Mouse (Mus musculus) embryonic stem cell, embryonic (primary cell): ENCODE measurements around the gene Cfap157.

Experiments
- CTCF ChIA-PET, 4 experiments: fragments of 300-600 bp in 2 of 4; fragments of 350-600 bp in 2 of 4; sonication (Branson Sonifier 250); formaldehyde crosslinking; loops; one replicate each; lab custom pipeline; 2022; ENCODE audit warnings: inconsistent platforms in 2 of 4; lab: Charles Lee
- POLR2A ChIA-PET, 4 experiments: fragments of 300-600 bp in 2 of 4; fragments of 350-600 bp in 2 of 4; sonication (Branson Sonifier 250); formaldehyde crosslinking; loops; one replicate each; lab custom pipeline; 2022; ENCODE audit warnings: antibody characterized with exemption in 4 of 4, inconsistent platforms in 1 of 4; lab: Charles Lee

Gene Cfap157

DNA sequence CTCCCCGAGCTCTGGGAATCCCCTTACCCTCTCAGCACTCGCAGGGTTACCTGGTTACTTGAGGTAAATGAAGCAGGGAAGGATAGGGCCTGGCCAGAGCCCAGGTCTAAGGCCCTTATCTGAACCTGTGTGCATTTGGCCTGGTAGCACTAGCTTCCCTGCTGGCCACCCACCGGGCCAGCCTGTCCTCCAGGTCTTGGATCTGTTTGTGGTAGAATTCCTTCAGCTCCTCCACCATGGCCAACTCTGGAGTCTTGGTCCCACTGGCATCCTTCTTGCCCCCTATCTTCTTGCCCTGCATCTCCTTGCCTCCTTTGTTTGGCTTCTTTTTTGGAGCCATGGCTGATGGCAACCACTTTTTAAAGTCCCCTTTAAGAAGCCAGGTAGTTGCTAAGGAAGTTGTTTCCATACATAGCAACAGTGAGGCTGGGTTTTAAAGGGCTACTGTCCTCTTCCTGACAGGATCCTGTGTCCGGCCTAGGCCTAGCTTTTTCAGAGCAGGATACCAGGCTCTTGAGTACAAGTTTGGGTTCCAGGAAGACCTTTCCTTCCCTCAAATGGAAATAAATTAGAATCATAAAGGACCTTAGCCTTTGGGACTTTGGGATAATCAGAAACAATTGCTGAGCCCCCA is at the start of gene Cfap157:
TSS of gene Cfap157 (minus strand) at position 381 of the 634 bp plus-strand sequence.
- CTCF ChIA-PET: interaction anchor here (0.6 to 2.8 kb wide), 10 partner anchors 13 to 209 kb away, joined by 3 to 9 read pairs (median 3); partner anchors contain the start of gene Pip5kl1 (in 1 of the 4)
- POLR2A ChIA-PET: interaction anchor here in 2 of 4 experiments (0.5 to 2.6 kb wide), 9 partner anchors 10 to 1978 kb away, joined by 3 to 9 read pairs (median 4); partner anchors contain the start of genes Lrsam1 (in 1 of the 2) and Rpl12 (in 1 of the 2)

DNA sequence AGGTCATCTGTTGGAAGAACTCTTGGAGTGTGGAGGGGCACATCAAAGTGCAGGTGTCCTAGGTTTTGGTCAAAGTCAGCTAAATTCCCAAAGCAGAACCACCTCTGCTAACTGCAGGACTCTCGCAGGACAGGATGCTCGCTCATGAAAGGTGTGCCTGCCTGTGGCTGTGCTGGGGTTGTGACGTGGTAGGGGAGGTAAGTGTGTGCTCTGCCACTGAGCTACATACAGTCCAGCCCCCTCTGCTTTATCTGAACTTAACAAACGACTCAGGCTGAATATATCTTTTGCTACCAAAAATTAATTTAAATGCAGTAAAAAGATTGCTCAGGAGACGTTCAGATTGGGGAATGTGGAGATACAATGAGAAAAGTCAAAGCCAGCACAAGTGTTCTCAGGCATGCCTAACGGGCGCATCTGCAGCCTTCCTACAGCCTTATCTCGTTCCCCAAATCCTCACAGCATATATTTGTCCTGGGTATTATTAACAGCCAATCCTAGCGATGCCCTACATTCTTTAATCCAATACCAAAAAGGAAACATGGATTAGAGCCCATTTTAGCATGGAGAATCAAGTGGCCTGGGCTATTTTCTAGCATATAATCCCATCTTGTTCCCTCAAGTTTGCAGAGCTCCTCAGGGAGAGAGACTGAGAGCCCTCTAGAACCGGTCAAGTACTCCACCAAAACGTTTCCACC is 44.9 kb upstream of the Cfap157 start:
- ChIA-PET CTCF (interaction anchor here (0.7 to 1.2 kb wide), 4 partner anchors 9 to 1423 kb away, joined by 3 to 4 read pairs (median 3); no protein-coding TSS in a partner anchor), POLR2A (interaction anchor here in 2 of 4 experiments (1.2 kb wide), 2 partner anchors 14 to 29 kb away, joined by 3 read pairs; no protein-coding TSS in a partner anchor)

DNA sequence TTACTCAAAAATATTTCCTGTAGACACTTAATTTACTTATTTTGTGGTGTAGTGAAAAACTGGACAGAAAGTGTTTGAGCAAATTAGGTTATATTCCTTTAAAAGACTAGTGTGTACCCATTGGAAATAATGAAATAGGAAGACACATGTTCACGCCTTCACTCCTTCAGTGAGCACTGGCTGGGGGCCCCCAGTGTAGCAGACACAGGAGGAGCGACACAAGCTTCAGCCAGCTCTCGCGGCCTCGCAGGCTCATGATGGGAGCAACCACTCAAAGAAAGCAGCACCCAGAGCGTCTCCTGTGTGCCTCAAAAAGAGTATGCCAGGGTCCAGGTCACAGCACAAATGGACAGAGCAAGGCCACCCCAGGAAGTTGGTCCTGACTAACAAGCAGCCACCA is 41.6 kb upstream of the Cfap157 start:
- POLR2A ChIA-PET: interaction anchor here in 1 of 4 experiments (0.6 to 1.5 kb wide), 6 partner anchors 10 to 102 kb away, joined by 3 to 5 read pairs (median 3); no protein-coding TSS in a partner anchor
- CTCF ChIA-PET: interaction anchor here in 3 of 4 experiments (0.6 to 2.1 kb wide), 5 partner anchors 12 to 102 kb away, joined by 3 to 8 read pairs (median 4); no protein-coding TSS in a partner anchor

DNA sequence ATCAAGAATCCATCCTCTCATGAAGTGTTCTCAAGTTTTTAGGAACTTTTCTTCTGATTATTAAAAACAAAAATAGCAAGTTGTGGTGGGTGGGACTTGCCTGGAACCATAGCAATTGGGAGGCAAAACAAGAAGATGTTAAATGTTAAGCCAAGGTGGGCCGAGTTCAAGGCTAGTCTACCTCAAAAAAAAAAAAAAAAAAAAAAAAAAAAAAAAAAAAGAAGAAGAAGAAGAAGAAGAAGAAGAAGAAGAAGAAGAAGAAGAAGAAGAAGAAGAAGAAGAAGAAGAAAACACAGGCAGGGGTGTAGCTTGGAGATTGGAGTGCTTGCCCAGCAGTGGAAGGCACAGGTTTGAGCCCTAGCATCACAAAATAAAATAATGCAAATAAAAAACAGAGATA is 40.5 kb upstream of the Cfap157 start:
- ChIA-PET POLR2A (interaction anchor here in 1 of 4 experiments (0.5 kb wide), 1 partner anchor 12 kb away, joined by 3 read pairs; no protein-coding TSS in a partner anchor), CTCF (interaction anchor here in 2 of 4 experiments (0.7 to 2.1 kb wide), 4 partner anchors 27 to 200 kb away, joined by 3 to 8 read pairs (median 4); no protein-coding TSS in a partner anchor)

DNA sequence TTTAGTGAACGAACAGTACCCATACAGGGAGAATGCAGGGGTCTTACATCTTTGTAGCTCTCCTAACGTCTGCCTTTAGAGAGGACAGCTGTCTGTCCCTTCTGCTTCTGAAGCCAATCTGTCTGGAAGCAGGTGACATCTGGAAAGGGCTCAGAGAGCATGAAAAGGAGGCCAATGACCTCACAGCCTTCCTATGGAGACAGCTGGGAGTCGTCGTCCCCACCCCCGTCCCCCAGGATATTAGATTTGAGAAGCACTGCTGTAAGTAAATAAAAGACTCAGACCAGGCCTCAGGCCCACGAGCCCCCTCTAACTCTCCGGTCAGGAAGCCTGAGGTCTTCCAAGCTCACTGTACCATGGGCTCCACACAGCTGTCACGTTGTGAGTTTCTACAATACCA is 40.0 kb upstream of the Cfap157 start:
- CTCF ChIA-PET: interaction anchor here in 1 of 4 experiments (0.8 to 1.8 kb wide), 3 partner anchors 18 to 30 kb away, joined by 3 to 5 read pairs (median 3); no protein-coding TSS in a partner anchor
- POLR2A ChIA-PET: interaction anchor here in 1 of 4 experiments (0.5 kb wide), 1 partner anchor 13 kb away, joined by 3 read pairs; no protein-coding TSS in a partner anchor

DNA sequence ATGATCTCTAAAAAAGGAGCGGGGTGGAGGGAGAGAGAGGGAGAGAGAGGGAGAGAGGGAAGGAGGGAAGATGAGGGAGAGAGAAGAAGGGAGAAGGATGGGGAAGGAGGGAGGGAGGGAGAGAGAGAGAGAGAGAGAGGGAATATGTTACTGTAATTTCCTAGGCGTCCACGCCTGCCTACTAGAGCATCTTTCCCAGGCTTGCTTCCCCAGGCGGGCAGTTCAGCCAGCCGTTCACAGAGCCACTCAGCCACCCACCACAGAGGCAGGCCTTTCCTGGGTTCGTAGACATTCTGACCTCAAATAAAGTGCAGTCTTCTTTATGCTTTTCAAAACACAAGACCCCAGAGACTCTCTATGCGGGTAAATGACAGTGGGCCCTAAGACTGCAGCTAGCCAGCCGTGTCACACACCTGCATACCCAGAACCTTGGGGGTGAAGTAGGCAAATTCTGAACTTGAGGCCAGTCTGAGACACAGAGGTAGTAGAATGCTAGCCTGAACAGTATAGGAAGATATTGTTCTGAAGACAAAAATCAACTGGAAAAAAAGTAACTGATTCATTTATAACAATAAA is 39.4 kb upstream of the Cfap157 start:
- ChIA-PET CTCF (interaction anchor here in 1 of 4 experiments (0.7 to 2.1 kb wide), 6 partner anchors 18 to 104 kb away, joined by 3 to 10 read pairs (median 4); no protein-coding TSS in a partner anchor), POLR2A (interaction anchor here in 1 of 4 experiments (1.2 kb wide), 1 partner anchor 15 kb away, joined by 3 read pairs; no protein-coding TSS in a partner anchor)

DNA sequence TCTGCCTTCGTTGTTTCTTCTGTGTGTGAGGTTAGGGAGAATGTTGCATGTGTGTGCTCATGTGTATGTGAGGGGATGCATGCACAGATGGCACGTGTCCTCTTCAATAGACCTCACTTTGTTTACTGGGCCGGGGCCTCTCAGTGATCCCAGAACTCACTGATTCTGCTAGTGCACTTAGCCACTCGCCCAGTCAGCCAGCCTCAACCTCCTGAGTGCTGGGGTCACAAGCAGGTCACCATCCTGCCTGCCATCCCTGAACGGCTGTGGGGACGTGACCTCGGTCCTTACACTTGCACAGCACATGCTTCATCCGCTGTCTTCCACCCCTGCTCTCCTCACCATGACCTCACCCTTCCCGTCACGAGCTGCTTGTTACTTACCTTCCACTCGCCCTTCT is 38.9 kb upstream of the Cfap157 start:
- POLR2A ChIA-PET: interaction anchor here in 2 of 4 experiments (0.9 to 1.2 kb wide), 2 partner anchors 15 to 30 kb away, joined by 3 read pairs; no protein-coding TSS in a partner anchor
- CTCF ChIA-PET: interaction anchor here in 3 of 4 experiments (0.7 to 2.6 kb wide), 11 partner anchors 19 to 309 kb away, joined by 3 to 12 read pairs (median 4); partner anchors contain the start of gene Garnl3 (in 1 of the 3)

DNA sequence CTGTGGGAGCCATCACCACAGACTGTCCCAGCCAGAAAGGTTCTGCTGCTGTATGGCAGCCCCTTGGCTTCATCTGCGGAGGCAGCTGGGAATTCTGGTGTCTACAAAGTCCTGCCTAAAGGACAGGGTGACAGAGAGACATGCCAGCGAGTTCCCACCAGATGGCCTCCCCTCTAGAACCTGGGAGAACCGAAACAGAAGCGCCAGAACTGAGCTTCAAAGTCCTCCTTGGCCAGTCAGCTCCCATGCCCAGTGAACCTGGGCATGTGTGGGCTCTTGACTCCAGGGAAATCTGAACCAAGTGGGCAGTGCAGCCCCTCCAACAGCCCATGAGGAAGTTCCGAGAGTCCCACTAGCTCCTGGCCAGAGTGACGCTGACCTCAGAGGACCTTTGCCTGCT is 38.4 kb upstream of the Cfap157 start:
- ChIA-PET POLR2A (interaction anchor here in 2 of 4 experiments (0.9 to 1.2 kb wide), 2 partner anchors 16 to 30 kb away, joined by 3 read pairs; no protein-coding TSS in a partner anchor), CTCF (interaction anchor here (0.7 to 2.6 kb wide), 14 partner anchors 20 to 309 kb away, joined by 3 to 12 read pairs (median 4); partner anchors contain the start of gene Garnl3 (in 1 of the 4))

DNA sequence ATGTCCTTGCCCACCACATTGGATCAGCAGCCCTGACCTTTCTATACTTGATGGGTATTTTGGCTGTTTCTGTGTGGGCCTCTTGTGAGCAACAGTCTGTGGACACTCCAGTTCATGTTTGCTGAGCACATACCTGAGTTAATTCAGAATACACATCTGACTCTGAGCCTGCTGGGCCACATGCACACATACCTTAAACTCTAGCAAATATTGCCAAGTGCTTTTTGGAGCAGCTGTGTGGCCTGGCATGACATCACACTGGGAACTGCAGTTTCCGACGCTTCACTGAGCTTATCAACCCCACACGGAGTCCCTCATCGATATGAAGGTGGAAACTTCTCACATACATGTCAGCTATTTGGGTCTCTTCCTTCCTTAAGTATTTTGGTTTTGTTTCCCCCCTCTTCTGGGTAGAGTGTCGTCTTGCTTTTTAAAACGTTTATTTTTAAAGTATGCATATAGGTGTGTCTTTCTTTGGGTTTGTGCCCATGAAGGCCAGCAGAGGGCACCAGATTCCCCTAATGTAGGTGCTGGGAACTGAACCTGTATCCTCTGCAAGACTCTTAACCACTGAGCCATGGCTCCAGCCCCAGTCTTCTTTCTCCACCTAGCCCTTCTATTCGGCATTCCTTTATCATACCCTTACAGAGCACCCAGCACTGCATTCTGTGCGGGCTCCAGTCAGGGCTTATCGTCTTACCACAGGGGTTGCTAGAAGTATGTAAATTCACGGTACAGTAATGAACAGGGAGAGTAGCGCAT is 37.0 kb upstream of the Cfap157 start:
- CTCF ChIA-PET: interaction anchor here (0.6 to 2.6 kb wide), 21 partner anchors 21 to 509 kb away, joined by 3 to 12 read pairs (median 4); partner anchors contain the start of gene Cfap157 (in 1 of the 4)

DNA sequence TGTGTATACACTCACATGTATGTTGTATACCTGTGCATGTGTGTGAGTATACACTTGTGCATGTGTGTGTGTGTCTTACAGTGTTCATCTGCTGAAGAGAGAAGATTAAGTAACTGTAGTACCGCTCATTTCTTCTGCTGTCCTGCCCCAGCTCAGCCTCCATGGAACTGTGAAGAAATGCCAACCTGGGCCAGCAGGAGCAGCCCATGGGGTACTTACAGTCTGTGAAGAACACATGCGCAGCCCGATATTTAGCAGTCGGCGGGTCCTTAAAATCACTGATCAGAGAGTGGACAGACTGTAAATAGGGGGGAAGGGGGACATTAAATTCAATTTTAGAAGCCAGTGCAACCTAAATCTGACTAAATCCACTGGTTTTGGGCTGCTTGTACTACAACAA is 34.0 kb upstream of the Cfap157 start:
- ChIA-PET CTCF (interaction anchor here (0.5 to 2.8 kb wide), 8 partner anchors 24 to 94 kb away, joined by 3 to 10 read pairs (median 4); no protein-coding TSS in a partner anchor), POLR2A (interaction anchor here in 2 of 4 experiments (1.1 to 2.0 kb wide), 5 partner anchors 19 to 60 kb away, joined by 3 to 5 read pairs (median 3); no protein-coding TSS in a partner anchor)

More for the DNA sequence above, 37.0 kb upstream of the Cfap157 start:
- POLR2A ChIA-PET: interaction anchor here in 1 of 4 experiments (0.8 to 1.7 kb wide), 2 partner anchors 19 to 140 kb away, joined by 3 to 4 read pairs; partner anchors contain the start of genes Lrsam1 and Rpl12

DNA sequence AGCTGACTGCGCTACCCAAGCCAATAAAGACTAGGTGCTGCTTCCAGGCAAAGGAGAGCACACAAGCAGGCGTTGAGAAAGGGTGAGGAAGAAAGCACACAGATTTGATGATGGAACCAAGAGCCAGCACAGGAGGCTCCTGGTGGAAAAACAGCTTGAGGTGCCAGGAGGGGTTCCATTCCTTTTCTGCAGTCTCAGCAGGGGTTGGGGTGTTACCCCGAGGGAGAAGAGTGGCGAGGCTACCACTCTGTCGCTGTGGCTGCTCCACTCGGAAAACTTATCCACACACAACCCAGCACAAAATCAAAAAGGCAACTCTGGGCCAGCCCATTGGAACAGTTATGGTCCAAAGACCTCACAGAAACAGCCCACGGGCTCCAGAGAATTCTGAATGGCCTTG is 33.4 kb upstream of the Cfap157 start:
- POLR2A ChIA-PET: interaction anchor here in 3 of 4 experiments (0.7 to 1.4 kb wide), 6 partner anchors 18 to 181 kb away, joined by 3 read pairs; partner anchors contain the start of genes Lrsam1 (in 1 of the 3) and Rpl12 (in 1 of the 3)

DNA sequence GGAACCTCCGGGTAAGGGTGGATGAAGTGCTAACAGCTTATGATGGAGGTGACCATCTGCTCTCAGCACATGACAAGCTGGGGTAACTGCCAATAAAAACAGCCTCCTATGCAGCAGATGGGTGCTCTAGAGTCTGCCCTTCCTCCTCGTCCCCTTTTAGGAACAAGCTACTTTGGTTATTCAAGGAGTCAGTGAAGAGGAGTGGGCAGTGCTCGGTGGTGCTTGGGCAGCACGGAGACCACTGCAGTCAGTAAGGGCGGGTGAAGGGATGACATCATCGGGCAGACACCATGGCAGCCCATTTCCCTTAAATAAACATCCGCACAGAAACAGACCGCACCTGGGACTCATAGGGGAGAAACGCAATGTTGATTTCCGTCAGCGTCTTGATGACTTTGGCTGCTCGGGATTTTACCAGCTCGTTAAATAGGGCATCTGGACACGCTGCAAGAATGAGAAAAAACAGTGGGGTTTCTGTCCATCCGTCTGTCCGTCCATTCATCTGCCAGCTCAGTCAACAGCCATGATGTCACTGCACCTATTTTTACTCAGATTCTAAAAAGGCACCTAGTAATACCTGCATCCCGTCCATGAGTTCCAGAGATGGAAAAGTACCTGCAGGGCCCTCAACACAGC is 32.8 kb upstream of the Cfap157 start:
- CTCF ChIA-PET: interaction anchor here (0.7 to 2.8 kb wide), 11 partner anchors 25 to 1434 kb away, joined by 3 to 10 read pairs (median 3); no protein-coding TSS in a partner anchor

More for the DNA sequence above, 33.4 kb upstream of the Cfap157 start:
- CTCF ChIA-PET: interaction anchor here in 3 of 4 experiments (0.7 to 2.8 kb wide), 8 partner anchors 25 to 1434 kb away, joined by 3 to 10 read pairs (median 5); no protein-coding TSS in a partner anchor

DNA sequence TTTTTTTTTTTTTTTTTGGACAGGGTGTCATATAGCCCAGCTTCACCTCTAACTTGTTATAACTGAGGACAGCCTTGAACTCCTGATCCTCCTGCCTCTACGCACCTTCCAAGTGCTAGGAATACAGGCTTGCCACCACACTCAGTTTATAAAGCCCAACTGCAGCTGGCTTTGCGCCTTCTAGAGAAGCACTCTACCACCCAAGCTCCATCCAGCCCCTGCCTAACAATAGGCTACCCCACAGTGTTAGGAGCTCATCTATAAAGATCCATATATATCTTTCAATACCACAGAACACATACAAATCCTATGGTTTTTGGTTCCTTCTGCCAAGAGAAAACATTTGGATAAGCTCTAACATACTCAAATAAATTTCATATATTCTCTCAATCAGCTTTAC is 32.3 kb upstream of the Cfap157 start:
- CTCF ChIA-PET: interaction anchor here (0.7 to 2.8 kb wide), 9 partner anchors 26 to 244 kb away, joined by 3 to 10 read pairs (median 3); no protein-coding TSS in a partner anchor
- POLR2A ChIA-PET: interaction anchor here in 2 of 4 experiments (0.8 to 1.4 kb wide), 8 partner anchors 11 to 150 kb away, joined by 3 to 5 read pairs (median 3); partner anchors contain the start of genes Lrsam1 (in 2 of the 2) and Rpl12 (in 2 of the 2)

More for the DNA sequence above, 32.8 kb upstream of the Cfap157 start:
- POLR2A ChIA-PET: interaction anchor here in 3 of 4 experiments (0.7 to 1.4 kb wide), 9 partner anchors 15 to 180 kb away, joined by 3 to 5 read pairs (median 3); partner anchors contain the start of genes Lrsam1 (in 2 of the 3) and Rpl12 (in 2 of the 3)

DNA sequence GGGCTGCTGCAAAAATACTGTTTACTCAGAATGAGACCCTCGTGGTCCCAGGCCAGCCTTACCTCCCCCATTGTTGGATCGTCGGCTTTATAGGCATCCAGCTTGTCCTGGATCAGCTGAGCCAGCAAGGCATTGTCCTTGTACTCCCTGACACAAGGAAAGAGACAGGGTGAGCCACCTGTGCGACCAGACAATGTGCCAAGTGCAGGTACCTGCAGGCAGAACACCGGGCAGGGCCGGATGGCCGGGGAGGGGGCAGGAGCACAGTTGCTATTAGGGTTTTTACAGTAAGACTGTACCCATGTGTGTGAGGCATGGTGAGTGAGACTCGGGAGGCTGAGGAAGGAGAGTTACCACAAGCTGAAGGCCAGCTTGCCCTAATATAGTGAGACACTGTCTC is 27.7 kb upstream of the Cfap157 start:
- ChIA-PET CTCF (interaction anchor here (0.5 to 1.6 kb wide), 6 partner anchors 30 to 116 kb away, joined by 3 to 10 read pairs (median 4); no protein-coding TSS in a partner anchor), POLR2A (interaction anchor here in 1 of 4 experiments (1.2 to 1.5 kb wide), 2 partner anchors 19 to 150 kb away, joined by 3 to 4 read pairs; partner anchors contain the start of genes Lrsam1 and Rpl12)
